Mouse (Mus musculus): ENCODE measurements at regions not wholly inside any gene's neighbourhood (a gene's known extent, or its start where the extent isn't known, plus 50 kb on each side); places are given as distances from the start of the nearest gene placed in this dataset.

GRCm38 (mm10) chr16:5668403-5668967 is 216.7 kb upstream of the Rbfox1 start:
- no peak for DNase-seq

- DNase-seq = no peak
Observed at GRCm38 (mm10) chr16:5661918-5662317, 223.2 kb upstream of the Rbfox1 start.

- no peak for DNase-seq
Observed at GRCm38 (mm10) chr16:5651551-5651950, 233.6 kb upstream of the Rbfox1 start.

- DNase-seq = no peak
Observed at GRCm38 (mm10) chr16:5651002-5651401, 234.2 kb upstream of the Rbfox1 start.

- DNase-seq = no peak
Observed at GRCm38 (mm10) chr16:5639956-5640355, 245.2 kb upstream of the Rbfox1 start.

GRCm38 (mm10) chr16:5629996-5630395 is 255.2 kb upstream of the Rbfox1 start:
- no peak for DNase-seq

GRCm38 (mm10) chr16:5627910-5628309 is 257.2 kb upstream of the Rbfox1 start:
- DNase-seq = no peak

GRCm38 (mm10) chr16:5627117-5627909 is 257.8 kb upstream of the Rbfox1 start:
- no peak for DNase-seq

- DNase-seq = no peak
Observed at GRCm38 (mm10) chr16:5625159-5625558, 260.0 kb upstream of the Rbfox1 start.

GRCm38 (mm10) chr16:5620566-5620965 is 264.6 kb upstream of the Rbfox1 start:
- no peak for DNase-seq

GRCm38 (mm10) chr16:5616356-5616755 is 268.8 kb upstream of the Rbfox1 start:
- no peak for DNase-seq

- DNase-seq = no peak
Observed at GRCm38 (mm10) chr16:5595359-5595758, 289.8 kb upstream of the Rbfox1 start.

GRCm38 (mm10) chr16:5578333-5578732 is 306.8 kb upstream of the Rbfox1 start:
- no peak for DNase-seq

GRCm38 (mm10) chr16:5572780-5573179 is 312.4 kb upstream of the Rbfox1 start:
- no peak for DNase-seq

- no peak for DNase-seq
Observed at GRCm38 (mm10) chr16:5570619-5571018, 314.5 kb upstream of the Rbfox1 start.

GRCm38 (mm10) chr16:5569101-5569500 is 313.3 kb upstream of the Eef2kmt start:
- DNase-seq = no peak

- DNase-seq = no peak
Observed at GRCm38 (mm10) chr16:5549026-5549425, 293.2 kb upstream of the Eef2kmt start.

GRCm38 (mm10) chr16:5548602-5549001 is 292.8 kb upstream of the Eef2kmt start:
- no peak for DNase-seq

- DNase-seq = no peak
Observed at GRCm38 (mm10) chr16:5546808-5547207, 291.0 kb upstream of the Eef2kmt start.

- DNase-seq = no peak
Observed at GRCm38 (mm10) chr16:5545801-5546200, 290.0 kb upstream of the Eef2kmt start.

- DNase-seq = no peak
Observed at GRCm38 (mm10) chr16:5544436-5544835, 288.7 kb upstream of the Eef2kmt start.

- DNase-seq = no peak
Observed at GRCm38 (mm10) chr16:5538836-5539510, 283.2 kb upstream of the Eef2kmt start.

GRCm38 (mm10) chr16:5537286-5538204 is 281.8 kb upstream of the Eef2kmt start:
- no peak for DNase-seq

Measured in right cerebral cortex, postnatal 14 days (tissue).